In genomic region chr4:97491248-97491804, GRCm38 (mm10) we compare ENCODE assay signal across 21 mouse cellular contexts.
A peak's percentile ranks its signal among the peaks of the same experiment; 100 is the strongest.
DNase-seq lines count a peak whose midpoint lies in the region; ATAC-seq and TF ChIP-seq lines count a peak whose summit lies in the region.
"Had no signal": no experiment of that assay in that cellular context is flagged by ENCODE, and none has a peak within 500 bp of the region (broad histone marks: within the 10 kb centered on the region; RNA-seq: fewer than 3 reads in every experiment).

No protein-coding gene starts in this region.

- H3K36me3 ChIP-seq in liver, adult 2 months (ENCODE audit: control insufficient read depth, insufficient read depth, low read length) = no peaks in the 10 kb centered on the region
- H3K36me3 ChIP-seq in liver, embryonic 11.5 days (ENCODE audit: control insufficient read depth, insufficient read depth, low read length) = no peaks in the 10 kb centered on the region
- H3K36me3 ChIP-seq in intestine, embryonic 15.5 days = no peaks in the 10 kb centered on the region
- H3K36me3 ChIP-seq in liver, embryonic 15.5 days (replicated peaks) = no peaks in the 10 kb centered on the region
- no peaks in the 10 kb centered on the region for H3K36me3 ChIP-seq in stomach, embryonic 15.5 days
- H3K36me3 ChIP-seq: embryonic facial prominence, embryonic 13.5 days; heart, embryonic 12.5 days; hindbrain, embryonic 10.5 days had no signal

- no peak overlapping the region for H3K4me3 ChIP-seq in liver, adult 2 months (ENCODE audit: insufficient read depth, low read depth, low read length)
- H3K4me3 ChIP-seq in liver, embryonic 11.5 days (ENCODE audit: low read depth, low read length) = no peak overlapping the region
- no peak overlapping the region for H3K4me3 ChIP-seq in intestine, embryonic 15.5 days (replicated peaks)
- no peak overlapping the region for H3K4me3 ChIP-seq in liver, embryonic 15.5 days (replicated peaks)
- H3K4me3 ChIP-seq in stomach, embryonic 15.5 days (replicated peaks) = no peak overlapping the region
- H3K4me3 ChIP-seq: embryonic facial prominence, embryonic 13.5 days; forebrain, embryonic 13.5 days; gastrocnemius, adult 2 months; heart, embryonic 12.5 days; hindbrain, embryonic 10.5 days had no signal

- H3K27ac ChIP-seq in liver, adult 2 months (replicated peaks; ENCODE audit: insufficient read depth, low read depth, low read length) = no peak overlapping the region
- no peak overlapping the region for H3K27ac ChIP-seq in liver, embryonic 11.5 days (ENCODE audit: low read depth, low read length)
- H3K27ac ChIP-seq in intestine, embryonic 15.5 days = no peak overlapping the region
- no peak overlapping the region for H3K27ac ChIP-seq in liver, embryonic 15.5 days (replicated peaks)
- H3K27ac ChIP-seq in stomach, embryonic 15.5 days = no peak overlapping the region
- H3K27ac ChIP-seq: embryonic facial prominence, embryonic 13.5 days; forebrain, embryonic 13.5 days; gastrocnemius, adult 2 months; hindbrain, embryonic 10.5 days had no signal

- no peak for TF ChIP-seq CTCF in liver, adult 2 months (IDR thresholded peaks at IDR 0.05; ENCODE audit: low read depth, low read length)

- no peaks in the 10 kb centered on the region for H3K27me3 ChIP-seq in liver, adult 2 months (ENCODE audit: control insufficient read depth, insufficient read depth, low read length)
- H3K27me3 ChIP-seq in liver, embryonic 11.5 days (replicated peaks; ENCODE audit: control insufficient read depth, insufficient read depth, low read length) = no peaks in the 10 kb centered on the region
- no peaks in the 10 kb centered on the region for H3K27me3 ChIP-seq in intestine, embryonic 15.5 days (replicated peaks)
- no peaks in the 10 kb centered on the region for H3K27me3 ChIP-seq in liver, embryonic 15.5 days
- H3K27me3 ChIP-seq in stomach, embryonic 15.5 days (replicated peaks) = no peaks in the 10 kb centered on the region
- H3K27me3 ChIP-seq: CH12.LX; embryonic facial prominence, embryonic 13.5 days; forebrain, embryonic 13.5 days; heart, embryonic 12.5 days; Patski had no signal

- H3K9ac ChIP-seq in liver, adult 2 months (ENCODE audit: low read depth, low read length) = no peak overlapping the region
- H3K9ac ChIP-seq in liver, embryonic 11.5 days (ENCODE audit: low read depth, low read length) = no peak overlapping the region
- no peak overlapping the region for H3K9ac ChIP-seq in intestine, embryonic 15.5 days
- no peak overlapping the region for H3K9ac ChIP-seq in liver, embryonic 15.5 days
- H3K9ac ChIP-seq in stomach, embryonic 15.5 days = no peak overlapping the region
- H3K9ac ChIP-seq: embryonic facial prominence, embryonic 13.5 days; forebrain, embryonic 13.5 days; heart, embryonic 12.5 days had no signal

- WGBS in liver, adult 2 months = 17% methylated on average over 2 of the region's 2 CpGs
- 70% methylated on average over 2 of the region's 2 CpGs for WGBS in liver, embryonic 11.5 days
- 32% methylated on average over 2 of the region's 2 CpGs for WGBS in intestine, embryonic 15.5 days
- 64% methylated on average over 2 of the region's 2 CpGs for WGBS in liver, embryonic 15.5 days (ENCODE audit: insufficient replicate concordance)
- WGBS in stomach, embryonic 15.5 days = 49% methylated on average over 2 of the region's 2 CpGs

- no peak for TF ChIP-seq POLR2A in liver, adult 2 months (IDR thresholded peaks at IDR 0.05; ENCODE audit: extremely low read depth, insufficient read depth, low read length)

- no peak overlapping the region for H3K4me2 ChIP-seq in liver, embryonic 11.5 days
- no peak overlapping the region for H3K4me2 ChIP-seq in intestine, embryonic 15.5 days (replicated peaks)
- H3K4me2 ChIP-seq in liver, embryonic 15.5 days = no peak overlapping the region
- H3K4me2 ChIP-seq in stomach, embryonic 15.5 days = no peak overlapping the region
- H3K4me2 ChIP-seq: embryonic facial prominence, embryonic 13.5 days; forebrain, embryonic 13.5 days; heart, embryonic 12.5 days had no signal

- no peaks in the 10 kb centered on the region for H3K9me3 ChIP-seq in liver, embryonic 11.5 days (ENCODE audit: control insufficient read depth, low read length)
- H3K9me3 ChIP-seq in intestine, embryonic 15.5 days = no peaks in the 10 kb centered on the region
- H3K9me3 ChIP-seq in liver, embryonic 15.5 days (replicated peaks) = no peaks in the 10 kb centered on the region
- H3K9me3 ChIP-seq in stomach, embryonic 15.5 days = no peaks in the 10 kb centered on the region
- H3K9me3 ChIP-seq: embryonic facial prominence, embryonic 13.5 days; forebrain, embryonic 13.5 days; heart, embryonic 12.5 days; hindbrain, embryonic 10.5 days had no signal

- H3K4me1 ChIP-seq in liver, adult 2 months (ENCODE audit: control insufficient read depth, insufficient read depth, low read length) = no peaks in the 10 kb centered on the region
- H3K4me1 ChIP-seq in liver, embryonic 11.5 days (replicated peaks; ENCODE audit: control insufficient read depth, insufficient read depth, low read length) = no peaks in the 10 kb centered on the region
- no peaks in the 10 kb centered on the region for H3K4me1 ChIP-seq in intestine, embryonic 15.5 days (replicated peaks)
- H3K4me1 ChIP-seq in liver, embryonic 15.5 days (replicated peaks) = no peaks in the 10 kb centered on the region
- H3K4me1 ChIP-seq in stomach, embryonic 15.5 days = no peaks in the 10 kb centered on the region
- H3K4me1 ChIP-seq: embryonic facial prominence, embryonic 13.5 days; hindbrain, embryonic 10.5 days had no signal

- peak; percentile 51 for DNase-seq in liver, adult 2 months (ENCODE audit: extremely low read depth, low read depth, low spot score)
- no peak for DNase-seq in liver, embryonic 11.5 days (ENCODE audit: low spot score)
- DNase-seq in ovary, postnatal 36 days (ENCODE audit: low spot score) = no peak
- no peak for DNase-seq in spleen, postnatal 10 days (ENCODE audit: low spot score in 2 of 2)
- no peak for DNase-seq in cerebellum, postnatal 4 days (ENCODE audit: low spot score in 2 of 2)
- DNase-seq: adrenal gland, postnatal 14 days; cerebellum, adult 11-12 months; cerebellum, adult 9-10 months; cerebellum, postnatal 25 days; gastrocnemius, adult 2 months; gastrocnemius, postnatal 25 days had no signal

- no peak; the same call in 1 of the 2 replicates for ATAC-seq in liver, embryonic 11.5 days (replicated peaks; ENCODE audit: low FRiP score)
- ATAC-seq in intestine, embryonic 15.5 days = peak; percentile 87
- ATAC-seq in liver, embryonic 15.5 days (ENCODE audit: insufficient read depth) = peak; percentile 42
- peak; percentile 84 for ATAC-seq in stomach, embryonic 15.5 days (ENCODE audit: insufficient read depth, low FRiP score, low read depth)
- ATAC-seq: activated CD4-positive, CD25-positive, alpha-beta regulatory T cell, adult 4 months; forebrain, embryonic 13.5 days; Patski had no signal

- H3K79me2 ChIP-seq in liver, adult 2 months (ENCODE audit: control insufficient read depth, insufficient read depth, low read length) = no peaks in the 10 kb centered on the region
